Mouse (Mus musculus) mammary gland, adult 2 months (tissue): ENCODE results near the gene Vmn1r171. TPM values are rescaled to one million over a fixed set of nuclear protein-coding genes. Genes with fewer than 3 reads are reported as not detected.

Source experiments
- polyA plus RNA-seq: library from polyadenylated mRNA; depleted of rRNA; stranded (reverse); fragments of >200 nt; gene quantifications from 2 replicates; pipeline ENCODE4 v1.2.3, GENCODE M21; 2012; ENCODE audit warnings: low replicate concordance; rRNA removed

Gene Vmn1r171
- polyA plus RNA-seq: not detected in 2 replicates

DNA sequence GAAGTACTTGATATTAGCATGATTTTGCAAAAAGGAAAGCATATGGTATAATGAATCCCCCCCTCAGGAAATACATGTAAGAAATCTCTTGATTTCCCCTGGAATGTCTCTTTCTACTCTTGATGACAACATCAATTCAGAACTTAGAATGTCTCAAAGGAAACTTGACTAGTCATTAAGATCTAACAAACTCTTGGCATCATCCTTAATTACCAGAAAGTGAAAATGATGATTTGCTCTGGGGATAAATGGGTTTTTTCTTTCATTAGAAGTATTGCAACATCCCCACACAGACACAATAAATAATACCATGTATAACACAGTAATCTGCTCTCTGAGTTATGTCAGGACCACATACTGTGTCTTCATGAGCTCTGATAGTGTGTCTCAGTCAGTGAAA lies at the start of gene Vmn1r171:
TSS of gene Vmn1r171 (plus strand) at position 301 of the 400 bp plus-strand sequence.

DNA sequence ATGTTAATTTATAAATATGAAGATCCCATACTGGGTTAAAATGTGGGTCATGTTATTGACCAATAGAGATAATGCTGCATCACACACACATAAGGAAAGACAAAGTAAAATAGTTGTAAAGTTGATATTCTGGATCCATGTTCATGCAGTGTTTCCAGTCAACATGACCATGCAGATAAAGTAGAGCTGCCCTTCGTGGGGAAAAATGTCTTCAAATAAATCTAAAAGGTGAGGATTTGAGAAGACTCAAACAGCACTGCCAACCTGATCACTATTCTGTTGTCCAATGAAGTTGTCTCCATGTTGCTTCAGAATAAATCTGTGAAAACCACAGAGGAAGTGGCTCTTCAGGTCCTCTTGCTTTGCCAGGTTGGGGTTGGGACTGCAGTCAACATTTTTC lies 24.6 kb upstream of the Vmn1r171 start, which contains the start of gene Vmn1r170:
TSS of gene Vmn1r170 (plus strand) at position 301 of the 400 bp plus-strand sequence.

DNA sequence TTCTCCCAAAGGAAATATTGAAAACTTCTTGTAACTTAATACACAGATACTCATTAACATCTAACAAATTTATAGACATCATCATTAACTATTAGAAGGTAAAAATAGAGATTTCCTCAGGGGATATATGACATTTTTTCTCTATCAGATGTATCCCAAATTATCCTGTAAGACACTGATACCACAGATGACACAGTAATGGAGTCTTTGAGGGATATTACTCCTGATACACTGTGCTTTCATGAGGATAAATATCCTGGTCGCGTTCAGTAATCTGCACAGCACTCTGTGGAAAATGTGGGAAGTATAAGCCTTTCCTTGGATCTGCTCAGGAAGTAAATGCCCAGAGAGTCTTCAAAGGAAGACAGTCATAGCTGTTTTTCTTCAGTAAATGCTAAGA lies 27.5 kb downstream of the Vmn1r171 start, which contains the start of gene Vmn1r172:
TSS of gene Vmn1r172 (plus strand) at position 301 of the 400 bp plus-strand sequence.

Other genes starting within 250 kb of the Vmn1r171 start
- not detected in 2 replicates for gene Nlrp5, start 244.8 kb upstream of the Vmn1r171 start, polyA plus RNA-seq
- gene Vmn1r167, start 123.5 kb upstream of the Vmn1r171 start, polyA plus RNA-seq: not detected in 2 replicates
- not detected in 2 replicates for gene Vmn1r168, start 91.0 kb upstream of the Vmn1r171 start, polyA plus RNA-seq
- gene Vmn1r169, start 55.2 kb upstream of the Vmn1r171 start, polyA plus RNA-seq: not detected in 2 replicates
- gene Vmn1r170, start 24.5 kb upstream of the Vmn1r171 start, polyA plus RNA-seq: not detected in 2 replicates
- gene Vmn1r172, start 27.6 kb downstream of the Vmn1r171 start, polyA plus RNA-seq: not detected in 2 replicates
- gene Vmn1r173, start 70.0 kb downstream of the Vmn1r171 start, polyA plus RNA-seq: not detected in 2 replicates
- not detected in 2 replicates for gene Vmn1r174, start 121.5 kb downstream of the Vmn1r171 start, polyA plus RNA-seq
- gene Vmn1r175, start 179.9 kb downstream of the Vmn1r171 start, polyA plus RNA-seq: not detected in 2 replicates
- not detected in 2 replicates for gene Vmn1r176, start 206.7 kb downstream of the Vmn1r171 start, polyA plus RNA-seq
- gene Vmn1r177, start 235.7 kb downstream of the Vmn1r171 start, polyA plus RNA-seq: not detected in 2 replicates